Mouse (Mus musculus) brain, embryonic 14.5 days (tissue): ENCODE measurements at regions not wholly inside any gene's neighbourhood (a gene's known extent, or its start where the extent isn't known, plus 50 kb on each side); places are given as distances from the start of the nearest gene placed in this dataset.
A peak's percentile ranks its signal among the peaks of the same experiment; 100 is the strongest.

Experiments used
- DNase-seq: peaks from one replicate; pipeline ENCODE4 v3.0.0-alpha.2; 2011; ENCODE audit warnings: low read depth
- CTCF ChIP-seq: fragments of 200-500 bp; IDR thresholded peaks from 2 replicates; pipeline ENCODE4 v1.5.1; 2012; ENCODE audit warnings: inconsistent platforms, mild to moderate bottlenecking, moderate library complexity, borderline replicate concordance; ENCODE audit not compliant: insufficient read depth, insufficient read length; ENCODE audit errors: extremely low read depth
- POLR2A ChIP-seq: fragments of 200-500 bp; IDR thresholded peaks from 2 replicates; pipeline ENCODE4 v1.6.1; 2012; ENCODE audit warnings: mild to moderate bottlenecking, inconsistent platforms, borderline replicate concordance; ENCODE audit not compliant: poor library complexity, insufficient read depth, insufficient read length, severe bottlenecking; ENCODE audit errors: extremely low read depth

GRCm38 (mm10) chr9:122064937-122065673 is 52.0 kb upstream of the Snrk start:
- DNase-seq: no peak
- TF ChIP-seq POLR2A (no peak), CTCF (no peak)

- no peak for DNase-seq
- TF ChIP-seq CTCF (no peak), POLR2A (no peak)
These were observed 59.1 kb upstream of the Pomgnt2 start for GRCm38 (mm10) chr9:122055820-122056550.

- TF ChIP-seq POLR2A (no peak), CTCF (no peak)
- no peak for DNase-seq
These were observed 54.8 kb upstream of the Pomgnt2 start for GRCm38 (mm10) chr9:122051716-122052115.

- TF ChIP-seq CTCF (no peak), POLR2A (no peak)
- no peak for DNase-seq
These were observed 54.2 kb upstream of the Pomgnt2 start for GRCm38 (mm10) chr9:122051096-122051495.

- no peak for TF ChIP-seq POLR2A
- TF ChIP-seq CTCF: no peak
- no peak for DNase-seq
These were observed 52.1 kb upstream of the Pomgnt2 start for GRCm38 (mm10) chr9:122048999-122049398.

- TF ChIP-seq CTCF (no peak), POLR2A (no peak)
- DNase-seq: peak; percentile 82
These were observed 51.2 kb upstream of the Pomgnt2 start for GRCm38 (mm10) chr9:122047962-122048625.
